Mouse (Mus musculus): Measurements from ENCODE around the gene Dclk3. TPM values are rescaled to one million over a fixed set of nuclear protein-coding genes. Genes with fewer than 3 reads are reported as not detected.
A peak's percentile ranks its signal among the peaks of the same experiment; 100 is the strongest.

Gene Dclk3
- polyA plus RNA-seq, 1 experiment: not detected

GRCm38 (mm10) chr9:111405080-111405428 is 33.8 kb upstream of the Dclk3 start:
- TF ChIP-seq USF1 (IDR thresholded peaks at IDR 0.05; ENCODE audit: low read depth): no peak
- no peak for TF ChIP-seq TCF3 (IDR thresholded peaks at IDR 0.05; ENCODE audit: insufficient read length, low read depth)
- TF ChIP-seq MAX (IDR thresholded peaks at IDR 0.05; ENCODE audit: low read depth): no peak
- TF ChIP-seq MYOG (IDR thresholded peaks at IDR 0.05; ENCODE audit: control insufficient read depth in 1 of 3, insufficient read depth in 1 of 3, insufficient read length in 2 of 3, low read depth in 2 of 3): no peak
- TF ChIP-seq POLR2A (IDR thresholded peaks at IDR 0.05; ENCODE audit: insufficient read length, low read depth): no peak
- no peak for TF ChIP-seq REST (IDR thresholded peaks at IDR 0.05; ENCODE audit: insufficient read depth, insufficient read length)
- no peak for TF ChIP-seq POLR2AphosphoS2 (IDR thresholded peaks at IDR 0.05; ENCODE audit: insufficient read length, low read depth)
- no peak for TF ChIP-seq MYOD1 (IDR thresholded peaks at IDR 0.05; ENCODE audit: control insufficient read depth in 1 of 3, insufficient read length in 2 of 3, low read depth in 2 of 3)
- TF ChIP-seq E2F4 (IDR thresholded peaks at IDR 0.05; ENCODE audit: insufficient read depth): no peak
- no peak for TF ChIP-seq CEBPB (IDR thresholded peaks at IDR 0.05; ENCODE audit: insufficient read depth, poor library complexity, severe bottlenecking)
- Histone ChIP-seq H3K4me3 (peak overlapping the region; percentile 3), H3K27me3 (ENCODE audit: control insufficient read depth, insufficient read depth, insufficient read length) (no peaks in the 10 kb centered on the region), H3K36me3 (ENCODE audit: control insufficient read depth, insufficient read depth) (no peaks in the 10 kb centered on the region), H3K79me2 (ENCODE audit: control insufficient read depth, insufficient read depth) (no peaks in the 10 kb centered on the region), H3K4me2 (ENCODE audit: low read depth) (peak overlapping the region; percentile 1), H3ac (ENCODE audit: control insufficient read depth, insufficient read length) (no peak overlapping the region)

DNA sequence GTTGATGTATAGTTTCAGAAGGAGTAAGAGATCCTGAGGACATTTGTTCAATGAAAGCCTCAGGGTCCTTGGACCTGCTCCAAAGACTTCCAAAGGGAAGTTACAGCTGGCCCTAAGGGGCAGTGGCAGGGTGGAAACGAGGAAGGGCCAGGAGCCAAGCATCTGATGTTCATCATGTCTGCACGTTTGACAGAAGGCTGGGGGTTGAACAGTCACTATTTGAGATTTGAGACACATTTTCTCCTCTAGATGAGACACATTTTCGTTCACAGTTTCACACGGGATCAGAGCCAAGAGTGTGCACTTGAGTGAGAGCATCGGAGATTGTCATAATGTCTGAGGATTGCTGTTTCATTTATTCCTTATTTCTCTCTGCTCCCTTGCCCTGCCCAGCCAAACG is 30.9 kb upstream of the Dclk3 start:
- Histone ChIP-seq H3K79me2 (ENCODE audit: control insufficient read depth, insufficient read depth) (no peaks in the 10 kb centered on the region), H3ac (ENCODE audit: control insufficient read depth, insufficient read length) (no peak overlapping the region), H3K4me3 (no peak overlapping the region), H3K4me2 (ENCODE audit: low read depth) (no peak overlapping the region), H3K36me3 (ENCODE audit: control insufficient read depth, insufficient read depth) (no peaks in the 10 kb centered on the region), H3K27me3 (ENCODE audit: control insufficient read depth, insufficient read depth, insufficient read length) (no peaks in the 10 kb centered on the region)
- TF ChIP-seq MYOG (IDR thresholded peaks at IDR 0.05; ENCODE audit: control insufficient read depth in 1 of 3, insufficient read depth in 1 of 3, insufficient read length in 2 of 3, low read depth in 2 of 3) (no peak), SRF (IDR thresholded peaks at IDR 0.05; ENCODE audit: control insufficient read depth, insufficient read length, low read depth) (no peak), MYOD1 (IDR thresholded peaks at IDR 0.05; ENCODE audit: control insufficient read depth in 1 of 3, insufficient read length in 2 of 3, low read depth in 2 of 3) (no peak), CEBPB (IDR thresholded peaks at IDR 0.05; ENCODE audit: insufficient read depth, poor library complexity, severe bottlenecking) (no peak), TCF3 (IDR thresholded peaks at IDR 0.05; ENCODE audit: insufficient read length, low read depth) (no peak), POLR2A (IDR thresholded peaks at IDR 0.05; ENCODE audit: insufficient read length, low read depth) (no peak), MAX (IDR thresholded peaks at IDR 0.05; ENCODE audit: low read depth) (no peak), USF1 (IDR thresholded peaks at IDR 0.05; ENCODE audit: low read depth) (no peak), TCF12 (IDR thresholded peaks at IDR 0.05; ENCODE audit: insufficient read depth, poor library complexity, severe bottlenecking) (no peak), E2F4 (IDR thresholded peaks at IDR 0.05; ENCODE audit: insufficient read depth) (no peak), REST (IDR thresholded peaks at IDR 0.05; ENCODE audit: insufficient read depth, insufficient read length) (no peak)

DNA sequence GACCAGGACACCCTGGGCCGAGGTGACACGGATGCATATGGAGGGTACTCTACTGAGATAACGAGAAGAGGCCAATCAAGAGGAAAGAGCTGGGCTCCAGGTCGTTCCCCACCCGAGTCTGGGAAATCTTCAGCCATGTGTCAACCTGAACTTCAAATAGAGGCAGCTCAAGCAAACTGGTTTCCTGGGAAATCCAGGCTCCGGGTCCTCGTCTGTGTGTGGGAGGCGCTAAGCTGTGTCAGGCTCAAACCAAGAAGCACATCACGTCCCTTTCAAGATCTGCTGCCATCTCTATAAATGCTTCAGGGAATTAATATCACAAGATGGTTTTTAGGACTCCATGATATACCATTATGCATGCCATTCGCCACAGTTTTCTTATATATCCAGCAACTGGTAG is 30.5 kb upstream of the Dclk3 start:
- no peak overlapping the region for H3K4me3 ChIP-seq
- H3ac ChIP-seq (ENCODE audit: control insufficient read depth, insufficient read length): no peak overlapping the region
- no peak for TF ChIP-seq TCF12 (IDR thresholded peaks at IDR 0.05; ENCODE audit: insufficient read depth, poor library complexity, severe bottlenecking)
- no peak for TF ChIP-seq USF1 (IDR thresholded peaks at IDR 0.05; ENCODE audit: low read depth)
- TF ChIP-seq TCF3 (IDR thresholded peaks at IDR 0.05; ENCODE audit: insufficient read length, low read depth): no peak
- no peak for TF ChIP-seq REST (IDR thresholded peaks at IDR 0.05; ENCODE audit: insufficient read depth, insufficient read length)
- no peak for TF ChIP-seq SRF (IDR thresholded peaks at IDR 0.05; ENCODE audit: control insufficient read depth, insufficient read length, low read depth)
- TF ChIP-seq E2F4 (IDR thresholded peaks at IDR 0.05; ENCODE audit: insufficient read depth): no peak
- TF ChIP-seq MAX (IDR thresholded peaks at IDR 0.05; ENCODE audit: low read depth): no peak
- no peaks in the 10 kb centered on the region for H3K79me2 ChIP-seq (ENCODE audit: control insufficient read depth, insufficient read depth)
- H3K27me3 ChIP-seq (ENCODE audit: control insufficient read depth, insufficient read depth, insufficient read length): no peaks in the 10 kb centered on the region
- no peaks in the 10 kb centered on the region for H3K36me3 ChIP-seq (ENCODE audit: control insufficient read depth, insufficient read depth)
- H3K4me2 ChIP-seq (ENCODE audit: low read depth): no peak overlapping the region

DNA sequence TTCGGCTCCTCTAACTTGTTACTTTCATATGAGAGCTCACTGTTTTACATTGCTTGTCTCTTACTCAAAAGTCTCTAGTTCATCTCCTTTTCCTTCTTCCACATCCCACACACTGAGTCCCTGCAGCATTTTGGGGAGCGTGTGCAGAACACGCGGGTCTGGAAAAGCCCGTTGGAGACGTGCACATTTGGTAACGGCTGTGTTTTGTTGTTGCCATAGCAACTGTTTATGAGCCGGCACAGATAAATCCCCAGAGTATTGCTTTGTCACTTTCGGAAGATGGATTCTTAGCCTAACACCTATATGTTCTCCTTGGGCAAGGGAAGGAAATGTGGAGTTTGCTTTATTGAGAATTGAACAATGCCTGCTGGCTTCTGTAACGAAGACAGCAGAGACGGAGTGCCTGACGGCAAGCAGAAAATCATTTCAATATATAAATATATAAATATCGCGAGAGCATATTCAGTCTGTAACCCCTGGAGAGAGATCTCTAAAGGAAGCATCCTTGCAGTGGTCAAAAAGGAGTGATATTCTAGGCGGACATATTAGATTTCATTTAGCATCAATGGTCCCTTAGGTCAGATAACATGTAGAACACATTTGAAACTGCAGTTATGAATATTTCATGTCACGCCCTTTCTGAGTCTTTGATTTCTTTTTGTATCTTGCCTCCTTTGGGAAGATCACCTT is 26.3 kb upstream of the Dclk3 start:
- Histone ChIP-seq H3K36me3 (ENCODE audit: control insufficient read depth, insufficient read depth) (no peaks in the 10 kb centered on the region), H3K27me3 (ENCODE audit: control insufficient read depth, insufficient read depth, insufficient read length) (no peaks in the 10 kb centered on the region), H3ac (ENCODE audit: control insufficient read depth, insufficient read length) (no peak overlapping the region), H3K79me2 (ENCODE audit: control insufficient read depth, insufficient read depth) (no peaks in the 10 kb centered on the region), H3K4me2 (ENCODE audit: low read depth) (no peak overlapping the region), H3K4me3 (no peak overlapping the region)
- no peak for TF ChIP-seq E2F4 (IDR thresholded peaks at IDR 0.05; ENCODE audit: insufficient read depth)
- TF ChIP-seq USF1 (IDR thresholded peaks at IDR 0.05; ENCODE audit: low read depth): no peak
- no peak for TF ChIP-seq TCF12 (IDR thresholded peaks at IDR 0.05; ENCODE audit: insufficient read depth, poor library complexity, severe bottlenecking)
- TF ChIP-seq MYOG (IDR thresholded peaks at IDR 0.05; ENCODE audit: control insufficient read depth in 1 of 3, insufficient read depth in 1 of 3, insufficient read length in 2 of 3, low read depth in 2 of 3): no peak
- no peak for TF ChIP-seq MYOD1 (IDR thresholded peaks at IDR 0.05; ENCODE audit: control insufficient read depth in 1 of 3, insufficient read length in 2 of 3, low read depth in 2 of 3)
- no peak for TF ChIP-seq MAX (IDR thresholded peaks at IDR 0.05; ENCODE audit: low read depth)
- no peak for TF ChIP-seq CEBPB (IDR thresholded peaks at IDR 0.05; ENCODE audit: insufficient read depth, poor library complexity, severe bottlenecking)
- no peak for TF ChIP-seq POLR2AphosphoS2 (IDR thresholded peaks at IDR 0.05; ENCODE audit: insufficient read length, low read depth)
- no peak for TF ChIP-seq POLR2A (IDR thresholded peaks at IDR 0.05; ENCODE audit: insufficient read length, low read depth)
- no peak for TF ChIP-seq SRF (IDR thresholded peaks at IDR 0.05; ENCODE audit: control insufficient read depth, insufficient read length, low read depth)
- no peak for TF ChIP-seq TCF3 (IDR thresholded peaks at IDR 0.05; ENCODE audit: insufficient read length, low read depth)
- no peak for TF ChIP-seq REST (IDR thresholded peaks at IDR 0.05; ENCODE audit: insufficient read depth, insufficient read length)
